Mouse (Mus musculus) left cerebral cortex, adult 2 months (tissue): ENCODE data around the gene Lhb. TPM values are rescaled to one million over a fixed set of nuclear protein-coding genes. Genes with fewer than 3 reads are reported as not detected.

Experiments
- DNase-seq, 2 experiments: peaks; one replicate each; pipeline ENCODE4 v3.0.0; 2021 to 2022; ENCODE audit warnings: low spot score in 2 of 2, mixed read lengths in 1 of 2; ENCODE audit errors: extremely low spot score in 1 of 2
- H3K27ac ChIP-seq: fragments of 200-600 bp; 2 replicates; pipeline ENCODE4 v1.8.1; 2022
- H3K4me3 ChIP-seq: fragments of 200-600 bp; 2 replicates; pipeline ENCODE4 v1.8.1; 2022
- CTCF ChIP-seq: fragments of 200-600 bp; IDR thresholded peaks from 2 replicates; pipeline ENCODE4 v1.8.1; 2022; ENCODE audit warnings: antibody characterized with exemption, mild to moderate bottlenecking, moderate library complexity
- intact Hi-C: fragments of 180-260 bp; cut with DNase I; formaldehyde crosslinking; loops from one replicate; pipeline ENCODE4 v1.15.1; 2025
- total RNA-seq, 2 experiments: library from RNA; stranded (reverse); gene quantifications; 2 replicates each; pipeline ENCODE4 v1.2.3; 2021

The Lhb gene
- total RNA-seq, 2 experiments from 2014 or later, result not detected

DNA sequence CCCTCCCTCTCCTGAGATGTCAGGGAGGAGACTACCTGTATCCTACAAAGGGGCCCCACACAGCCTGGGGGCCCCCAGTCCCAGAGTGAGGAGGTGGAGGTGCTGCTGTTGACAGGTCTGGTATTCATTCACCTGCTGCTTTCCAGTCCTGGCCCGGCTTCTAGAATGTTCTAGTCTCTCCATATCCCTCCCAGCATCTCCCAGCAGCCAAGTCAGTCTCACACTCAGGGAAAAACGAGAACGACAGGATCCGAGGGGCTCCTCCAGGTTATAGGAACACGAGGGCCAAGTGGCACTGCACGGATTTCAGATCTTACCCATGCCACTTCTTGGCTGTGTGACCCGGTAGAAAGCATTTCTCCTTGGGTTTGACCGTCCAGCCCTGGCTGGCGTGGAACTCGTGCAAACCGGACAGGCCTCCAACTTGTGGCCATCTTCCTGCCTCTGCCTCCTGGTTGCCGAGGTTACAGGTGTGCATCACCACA, 5.8 kb upstream of the Lhb start:
- no peak for TF ChIP-seq CTCF
- no peak overlapping the region for H3K27ac ChIP-seq
- intact Hi-C loops, result no loop called here
- no peak for DNase-seq
- H3K4me3 ChIP-seq, result no peak overlapping the region

- intact Hi-C loops, result no loop called here
- no peak overlapping the region for H3K27ac ChIP-seq
- peak in 1 of 2 experiments; percentile 58 for DNase-seq
- H3K4me3 ChIP-seq, result peak overlapping the region; percentile 28
- TF ChIP-seq CTCF, result no peak
Observed at GRCm38 (mm10) chr7:45415636-45416035, 5.0 kb upstream of the Lhb start.

- no peak for DNase-seq
- Histone ChIP-seq H3K27ac (no peak overlapping the region), H3K4me3 (no peak overlapping the region)
- intact Hi-C loops, result no loop called here
- TF ChIP-seq CTCF, result no peak
Observed at GRCm38 (mm10) chr7:45417962-45418492, 2.6 kb upstream of the Lhb start.

DNA sequence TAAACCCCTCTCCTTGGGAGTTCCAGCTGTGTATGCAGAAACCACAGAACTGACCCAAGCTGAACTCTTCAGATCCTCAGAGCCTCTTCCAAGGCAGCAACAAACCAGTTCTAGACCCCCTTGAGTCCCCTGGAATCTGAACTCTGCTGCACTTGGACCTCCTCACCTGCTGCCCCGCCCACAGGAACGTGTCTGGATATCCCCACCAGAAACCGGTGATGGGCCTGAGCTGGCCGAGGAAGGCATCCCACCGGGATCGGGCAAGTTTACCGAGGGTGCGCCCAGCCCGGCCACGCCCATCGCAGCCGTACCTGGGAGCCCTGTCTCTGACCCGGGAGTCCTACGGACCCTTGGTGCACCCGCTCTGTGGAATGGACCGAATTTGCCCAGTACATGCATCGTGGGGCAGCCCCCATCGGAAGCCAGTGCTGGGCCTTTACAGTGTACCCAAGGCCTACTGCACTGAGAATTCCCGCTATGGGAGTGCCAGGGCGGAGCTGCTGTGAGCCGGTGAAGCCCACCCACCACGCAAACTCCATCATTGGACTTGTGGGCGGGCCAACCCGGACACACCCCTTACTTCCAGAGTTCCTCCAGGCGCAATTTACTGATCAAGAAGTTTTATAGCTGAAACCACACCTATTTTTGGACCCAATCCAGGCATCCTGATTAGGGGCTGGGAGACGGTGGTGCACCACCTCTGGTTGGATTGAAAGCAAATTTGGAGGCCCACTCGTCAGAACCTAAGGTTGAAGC, 583 bp upstream of the Lhb start:
- no peak for TF ChIP-seq CTCF
- DNase-seq, result no peak
- no peak overlapping the region for H3K4me3 ChIP-seq
- intact Hi-C loops, result no loop called here
- H3K27ac ChIP-seq, result no peak overlapping the region

GRCm38 (mm10) chr7:45421194-45421593, 574 bp downstream of the Lhb start:
- intact Hi-C loops, result no loop called here
- Histone ChIP-seq H3K27ac (no peak overlapping the region), H3K4me3 (no peak overlapping the region)
- no peak for TF ChIP-seq CTCF
- no peak for DNase-seq

DNA sequence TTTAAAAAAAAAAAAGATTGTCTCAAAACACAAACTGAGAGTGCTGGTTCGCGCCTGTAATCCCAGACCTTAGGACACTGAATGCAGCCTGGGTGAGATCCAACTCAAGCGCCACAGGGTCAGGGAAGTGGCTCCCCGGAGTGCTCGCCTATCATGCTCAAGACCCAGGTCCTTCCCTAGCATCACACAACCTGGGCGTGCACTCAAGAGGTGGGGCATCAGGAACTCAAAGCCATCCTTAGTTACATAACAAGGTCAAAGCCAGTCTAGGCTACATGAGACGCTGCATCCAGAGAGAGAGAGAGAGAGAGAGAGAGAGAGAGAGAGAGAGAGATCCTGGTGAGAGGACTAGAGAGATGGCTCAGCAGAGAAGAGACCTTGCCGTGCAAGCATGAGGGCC, 5.9 kb downstream of the Lhb start:
- no peak for TF ChIP-seq CTCF
- intact Hi-C loops, result no loop called here
- Histone ChIP-seq H3K27ac (no peak overlapping the region), H3K4me3 (no peak overlapping the region)
- no peak for DNase-seq

- no peak for DNase-seq
- Histone ChIP-seq H3K27ac (peak overlapping the region; percentile 74), H3K4me3 (peak overlapping the region; percentile 89)
- intact Hi-C loops, result no loop called here
- no peak for TF ChIP-seq CTCF
Observed at GRCm38 (mm10) chr7:45433835-45434202, 13.2 kb downstream of the Lhb start.

GRCm38 (mm10) chr7:45434203-45435015, 13.8 kb downstream of the Lhb start, which contains the start of gene Gys1:
TSS of gene Gys1 (plus strand) at chr7:45434844.
- TF ChIP-seq CTCF, result peak; percentile 84
- DNase-seq, result peak; percentile 100
- peak within 1 kb of the TSS; percentile 89 for H3K4me3 ChIP-seq
- peak within 1 kb of the TSS; percentile 74 for H3K27ac ChIP-seq
- intact Hi-C loops, result no loop called here

GRCm38 (mm10) chr7:45435038-45435437, 14.4 kb downstream of the Lhb start:
- DNase-seq, result no peak
- peak overlapping the region; percentile 74 for H3K27ac ChIP-seq
- peak overlapping the region; percentile 65 for H3K4me3 ChIP-seq
- no peak for TF ChIP-seq CTCF
- intact Hi-C loops, result no loop called here

DNA sequence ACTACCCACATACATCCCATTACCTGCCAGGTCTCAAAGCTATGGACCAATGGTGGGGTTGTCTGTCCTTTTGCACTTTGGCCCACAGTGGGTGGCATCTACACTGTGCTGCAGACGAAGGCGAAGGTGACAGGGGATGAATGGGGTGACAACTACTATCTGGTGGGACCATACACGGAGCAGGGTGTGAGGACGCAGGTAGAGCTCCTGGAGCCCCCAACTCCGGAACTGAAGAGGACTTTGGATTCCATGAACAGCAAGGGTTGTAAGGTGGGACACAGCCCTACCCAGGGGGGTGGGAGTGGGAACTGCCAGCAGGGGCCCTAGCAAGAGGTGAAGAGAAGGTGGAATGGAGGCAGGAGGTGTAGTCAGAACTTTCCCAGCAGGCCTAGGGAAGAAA, 15.8 kb downstream of the Lhb start:
- Histone ChIP-seq H3K4me3 (no peak overlapping the region), H3K27ac (no peak overlapping the region)
- DNase-seq, result no peak
- no peak for TF ChIP-seq CTCF
- intact Hi-C loops, result no loop called here

DNA sequence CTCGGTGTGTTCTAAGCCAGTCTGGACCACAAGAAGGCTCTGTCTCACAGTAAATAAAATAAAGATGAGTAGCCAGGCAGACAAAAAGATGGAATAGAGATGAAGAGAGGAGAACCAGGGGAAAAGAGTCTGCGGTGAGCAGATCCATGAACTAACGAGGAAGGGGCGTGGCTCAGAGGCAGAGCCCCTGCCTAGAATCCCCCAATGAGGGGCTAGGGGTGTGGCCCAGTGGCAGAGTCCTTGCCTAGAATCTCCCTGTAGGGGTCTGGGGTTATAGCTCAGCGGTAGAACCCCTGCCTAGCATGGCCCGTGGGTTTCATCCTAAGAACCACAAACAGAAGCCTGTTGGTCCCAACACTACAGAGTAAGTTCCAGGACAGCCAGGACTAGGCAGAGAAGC, 16.4 kb downstream of the Lhb start:
- no peak overlapping the region for H3K27ac ChIP-seq
- intact Hi-C loops, result no loop called here

GRCm38 (mm10) chr7:45437521-45438276, 17.1 kb downstream of the Lhb start, which contains the start of gene Ruvbl2:
TSS of gene Ruvbl2 (minus strand) at chr7:45438096.
- no peak for DNase-seq
- peak; percentile 32 for TF ChIP-seq CTCF
- intact Hi-C loops, result no loop called here
- Histone ChIP-seq H3K4me3 (peak within 1 kb of the TSS; percentile 14; the same call in 1 of the 2 replicates), H3K27ac (no peak within 1 kb of the TSS)

More for the DNA sequence above, 16.4 kb downstream of the Lhb start:
- no peak for DNase-seq
- no peak for TF ChIP-seq CTCF
- no peak overlapping the region for H3K4me3 ChIP-seq
